Mouse (Mus musculus): ENCODE data around the gene Rhof. TPM values are rescaled to one million over a fixed set of nuclear protein-coding genes. Genes with fewer than 3 reads are reported as not detected.

The Rhof gene
- polyA plus RNA-seq, 1 experiment: 1.6 TPM

- TF ChIP-seq POLR2A (IDR thresholded peaks at IDR 0.05; ENCODE audit: insufficient read length, low read depth) (peak; percentile 75), REST (IDR thresholded peaks at IDR 0.05; ENCODE audit: insufficient read depth, insufficient read length) (peak; percentile 20), MYOG (IDR thresholded peaks at IDR 0.05; ENCODE audit: control insufficient read depth in 1 of 3, insufficient read depth in 1 of 3, insufficient read length in 2 of 3, low read depth in 2 of 3) (no peak), POLR2AphosphoS2 (IDR thresholded peaks at IDR 0.05; ENCODE audit: insufficient read length, low read depth) (peak; percentile 85)
- H3K79me2 ChIP-seq (ENCODE audit: control insufficient read depth, insufficient read depth): peaks cover 22% of the 10 kb centered on the region
- peak overlapping the region; percentile 75 for H3K4me3 ChIP-seq
Observed at GRCm38 (mm10) chr5:123138953-123139721, 6.6 kb upstream of the Rhof start.

GRCm38 (mm10) chr5:123138230-123138911 is 5.9 kb upstream of the Rhof start:
- TF ChIP-seq MYOG (IDR thresholded peaks at IDR 0.05; ENCODE audit: control insufficient read depth in 1 of 3, insufficient read depth in 1 of 3, insufficient read length in 2 of 3, low read depth in 2 of 3): no peak
- no peak for TF ChIP-seq MAX (IDR thresholded peaks at IDR 0.05; ENCODE audit: low read depth)
- no peak for TF ChIP-seq TCF12 (IDR thresholded peaks at IDR 0.05; ENCODE audit: insufficient read depth, poor library complexity, severe bottlenecking)
- no peak for TF ChIP-seq USF1 (IDR thresholded peaks at IDR 0.05; ENCODE audit: low read depth)
- TF ChIP-seq E2F4 (IDR thresholded peaks at IDR 0.05; ENCODE audit: insufficient read depth): peak; percentile 41
- TF ChIP-seq MYOD1 (IDR thresholded peaks at IDR 0.05; ENCODE audit: control insufficient read depth in 1 of 3, insufficient read length in 2 of 3, low read depth in 2 of 3): no peak
- peak; percentile 78 for TF ChIP-seq POLR2AphosphoS2 (IDR thresholded peaks at IDR 0.05; ENCODE audit: insufficient read length, low read depth)
- no peak for TF ChIP-seq SRF (IDR thresholded peaks at IDR 0.05; ENCODE audit: control insufficient read depth, insufficient read length, low read depth)
- TF ChIP-seq REST (IDR thresholded peaks at IDR 0.05; ENCODE audit: insufficient read depth, insufficient read length): peak; percentile 8
- peak; percentile 89 for TF ChIP-seq POLR2A (IDR thresholded peaks at IDR 0.05; ENCODE audit: insufficient read length, low read depth)
- TF ChIP-seq TCF3 (IDR thresholded peaks at IDR 0.05; ENCODE audit: insufficient read length, low read depth): no peak
- no peak for TF ChIP-seq CEBPB (IDR thresholded peaks at IDR 0.05; ENCODE audit: insufficient read depth, poor library complexity, severe bottlenecking)
- H3K36me3 ChIP-seq (ENCODE audit: control insufficient read depth, insufficient read depth): no peaks in the 10 kb centered on the region
- no peaks in the 10 kb centered on the region for H3K27me3 ChIP-seq (ENCODE audit: control insufficient read depth, insufficient read depth, insufficient read length)

More at GRCm38 (mm10) chr5:123138953-123139721, 6.6 kb upstream of the Rhof start:
- Histone ChIP-seq H3K27me3 (ENCODE audit: control insufficient read depth, insufficient read depth, insufficient read length) (no peaks in the 10 kb centered on the region), H3K36me3 (ENCODE audit: control insufficient read depth, insufficient read depth) (no peaks in the 10 kb centered on the region), H3K4me2 (ENCODE audit: low read depth) (peak overlapping the region; percentile 88), H3ac (ENCODE audit: control insufficient read depth, insufficient read length) (peak overlapping the region; percentile 99)

GRCm38 (mm10) chr5:123137910-123138229 is 5.4 kb upstream of the Rhof start:
- TF ChIP-seq CEBPB (IDR thresholded peaks at IDR 0.05; ENCODE audit: insufficient read depth, poor library complexity, severe bottlenecking): no peak
- TF ChIP-seq E2F4 (IDR thresholded peaks at IDR 0.05; ENCODE audit: insufficient read depth): no peak
- TF ChIP-seq POLR2AphosphoS2 (IDR thresholded peaks at IDR 0.05; ENCODE audit: insufficient read length, low read depth): no peak
- TF ChIP-seq REST (IDR thresholded peaks at IDR 0.05; ENCODE audit: insufficient read depth, insufficient read length): no peak
- TF ChIP-seq MYOD1 (IDR thresholded peaks at IDR 0.05; ENCODE audit: control insufficient read depth in 1 of 3, insufficient read length in 2 of 3, low read depth in 2 of 3): no peak
- no peak for TF ChIP-seq MYOG (IDR thresholded peaks at IDR 0.05; ENCODE audit: control insufficient read depth in 1 of 3, insufficient read depth in 1 of 3, insufficient read length in 2 of 3, low read depth in 2 of 3)
- TF ChIP-seq POLR2A (IDR thresholded peaks at IDR 0.05; ENCODE audit: insufficient read length, low read depth): no peak
- TF ChIP-seq USF1 (IDR thresholded peaks at IDR 0.05; ENCODE audit: low read depth): no peak
- TF ChIP-seq SRF (IDR thresholded peaks at IDR 0.05; ENCODE audit: control insufficient read depth, insufficient read length, low read depth): no peak
- TF ChIP-seq MAX (IDR thresholded peaks at IDR 0.05; ENCODE audit: low read depth): no peak
- TF ChIP-seq TCF3 (IDR thresholded peaks at IDR 0.05; ENCODE audit: insufficient read length, low read depth): no peak
- no peak for TF ChIP-seq TCF12 (IDR thresholded peaks at IDR 0.05; ENCODE audit: insufficient read depth, poor library complexity, severe bottlenecking)
- Histone ChIP-seq H3K4me2 (ENCODE audit: low read depth) (peak overlapping the region; percentile 98), H3K79me2 (ENCODE audit: control insufficient read depth, insufficient read depth) (peaks cover 10% of the 10 kb centered on the region), H3ac (ENCODE audit: control insufficient read depth, insufficient read length) (peak overlapping the region; percentile 99), H3K4me3 (peak overlapping the region; percentile 75), H3K27me3 (ENCODE audit: control insufficient read depth, insufficient read depth, insufficient read length) (no peaks in the 10 kb centered on the region), H3K36me3 (ENCODE audit: control insufficient read depth, insufficient read depth) (no peaks in the 10 kb centered on the region)

More at GRCm38 (mm10) chr5:123138230-123138911, 5.9 kb upstream of the Rhof start:
- Histone ChIP-seq H3ac (ENCODE audit: control insufficient read depth, insufficient read length) (peak overlapping the region; percentile 99), H3K4me2 (ENCODE audit: low read depth) (peak overlapping the region; percentile 98), H3K4me3 (peak overlapping the region; percentile 75), H3K79me2 (ENCODE audit: control insufficient read depth, insufficient read depth) (peaks cover 15% of the 10 kb centered on the region)

- TF ChIP-seq REST (IDR thresholded peaks at IDR 0.05; ENCODE audit: insufficient read depth, insufficient read length) (no peak), POLR2AphosphoS2 (IDR thresholded peaks at IDR 0.05; ENCODE audit: insufficient read length, low read depth) (peak; percentile 55), SRF (IDR thresholded peaks at IDR 0.05; ENCODE audit: control insufficient read depth, insufficient read length, low read depth) (no peak), MYOD1 (IDR thresholded peaks at IDR 0.05; ENCODE audit: control insufficient read depth in 1 of 3, insufficient read length in 2 of 3, low read depth in 2 of 3) (peak in 2 of 3 experiments; percentile 11 to 65), CEBPB (IDR thresholded peaks at IDR 0.05; ENCODE audit: insufficient read depth, poor library complexity, severe bottlenecking) (no peak), USF1 (IDR thresholded peaks at IDR 0.05; ENCODE audit: low read depth) (no peak), POLR2A (IDR thresholded peaks at IDR 0.05; ENCODE audit: insufficient read length, low read depth) (peak; percentile 48), MYOG (IDR thresholded peaks at IDR 0.05; ENCODE audit: control insufficient read depth in 1 of 3, insufficient read depth in 1 of 3, insufficient read length in 2 of 3, low read depth in 2 of 3) (peak in 1 of 3 experiments; percentile 65)
- no peaks in the 10 kb centered on the region for H3K36me3 ChIP-seq (ENCODE audit: control insufficient read depth, insufficient read depth)
- peaks cover 7% of the 10 kb centered on the region for H3K79me2 ChIP-seq (ENCODE audit: control insufficient read depth, insufficient read depth)
- H3K4me2 ChIP-seq (ENCODE audit: low read depth): peak overlapping the region; percentile 98
- H3K27me3 ChIP-seq (ENCODE audit: control insufficient read depth, insufficient read depth, insufficient read length): no peaks in the 10 kb centered on the region
- no peak overlapping the region for H3ac ChIP-seq (ENCODE audit: control insufficient read depth, insufficient read length)
- peak overlapping the region; percentile 75 for H3K4me3 ChIP-seq
Observed at GRCm38 (mm10) chr5:123137044-123137909, 4.8 kb upstream of the Rhof start.

All from myocyte (in vitro differentiated cells).